Mouse (Mus musculus): Measurements from ENCODE around the gene Apba3. TPM values are rescaled to one million over a fixed set of nuclear protein-coding genes. Genes with fewer than 3 reads are reported as not detected.

Apba3 gene
- polyA plus RNA-seq, 1 experiment from 2014 or later, result 71.4 TPM

DNA sequence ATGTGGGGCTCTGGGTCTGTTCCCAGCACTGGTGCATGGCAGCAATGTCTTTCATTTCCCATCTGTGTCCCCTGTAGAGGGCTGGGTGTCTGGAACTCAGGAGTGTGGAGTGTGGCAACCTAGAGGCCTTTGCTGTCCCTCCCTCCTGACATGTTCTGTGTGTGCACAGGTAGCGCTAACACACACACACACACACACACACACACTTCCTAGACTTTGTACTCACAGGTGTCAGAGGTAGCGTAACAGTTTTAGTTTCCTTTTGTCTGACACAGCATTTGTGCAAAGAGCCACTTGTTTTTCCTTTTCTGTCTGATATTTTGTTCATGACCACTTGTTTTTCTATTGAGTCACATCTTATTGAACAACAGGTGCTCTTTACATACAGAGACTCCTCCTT is 19.0 kb upstream of the Apba3 start:
- ATAC-seq, result no peak
- in situ Hi-C loops (cut with MboI; ENCODE audit: low pct_unique_long_range_greater_than_20kb), result no loop called here
- H3K27me3 ChIP-seq, result peaks cover 4% of the 10 kb centered on the region
- CTCF ChIA-PET, result interaction anchor here (1.1 kb wide), 1 partner anchor 18 kb away, joined by 3 read pairs; no protein-coding TSS in a partner anchor
- no peak for DNase-seq (ENCODE audit: low read depth, low spot score)
- no peak for TF ChIP-seq CTCF (IDR thresholded peaks at IDR 0.05)
- POLR2A ChIA-PET, result no interaction called here

DNA sequence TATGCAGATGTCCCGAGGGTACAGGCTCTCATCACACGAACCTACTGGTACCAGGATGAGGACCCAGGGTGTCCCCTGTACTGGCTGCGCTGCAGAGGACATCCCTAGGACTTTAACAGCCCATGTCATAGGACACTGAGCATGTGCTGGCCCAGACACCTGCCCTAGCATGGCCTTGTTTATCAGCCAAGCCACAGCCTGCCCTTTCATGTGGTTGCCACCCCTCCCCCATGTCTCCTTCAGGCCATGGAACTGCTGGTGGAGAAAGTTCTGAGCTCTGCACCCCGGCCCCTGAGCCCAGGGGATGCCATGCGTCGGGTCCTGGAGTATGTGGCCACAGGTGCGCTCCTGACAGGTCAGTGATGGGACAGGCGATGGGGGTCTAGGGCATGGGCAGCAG is 17.3 kb upstream of the Apba3 start:
- CTCF ChIA-PET, result interaction anchor here (0.9 kb wide), 1 partner anchor 8 kb away, joined by 6 read pairs; no protein-coding TSS in a partner anchor

DNA sequence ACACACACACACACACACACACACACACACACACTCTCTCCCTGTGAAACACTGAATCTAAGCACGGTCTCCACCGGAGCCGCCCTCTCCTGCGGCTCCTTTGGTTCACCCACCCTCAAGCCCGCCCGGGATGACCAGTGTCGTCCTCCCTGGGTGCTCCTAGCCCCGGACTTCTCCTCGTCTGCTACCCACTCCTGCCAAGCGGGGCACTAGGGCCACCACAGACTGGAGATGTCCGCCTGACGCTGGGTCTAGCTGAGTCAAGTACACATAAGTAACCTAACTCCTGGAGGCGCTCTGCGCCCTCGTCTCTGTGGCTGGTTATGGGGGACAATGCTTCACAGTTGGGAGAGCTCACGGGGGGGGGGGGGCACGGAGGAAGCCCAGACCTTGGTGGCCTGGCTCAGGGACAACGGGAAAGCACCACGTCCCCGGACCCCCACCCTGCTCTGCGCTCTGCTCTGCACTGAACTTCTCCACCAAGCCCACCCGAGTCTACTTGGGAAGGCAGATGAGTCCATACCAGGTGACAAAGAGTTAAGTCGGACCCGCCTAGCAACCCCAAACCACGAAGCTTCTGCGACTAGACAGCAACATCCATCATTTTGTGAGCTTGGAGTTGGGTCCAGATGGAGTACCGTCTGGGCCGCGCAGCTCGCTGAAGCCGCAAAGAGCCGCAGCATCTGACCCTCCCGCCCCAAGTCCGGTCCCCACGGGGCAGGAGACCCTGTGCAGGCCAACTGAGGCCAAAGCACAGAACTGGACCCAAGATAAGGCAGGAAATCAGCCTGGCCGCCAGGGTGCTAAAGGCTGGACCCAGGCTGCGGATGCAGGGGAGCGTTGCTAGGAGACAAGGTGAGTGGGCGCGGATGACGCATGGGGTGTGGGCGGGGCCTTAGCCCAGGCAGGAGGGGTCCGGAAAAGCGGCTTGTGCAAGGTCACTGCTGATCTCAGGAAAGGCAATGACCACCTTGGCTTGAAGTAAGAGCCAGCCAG is 14.0 kb upstream of the Apba3 start, which contains the start of gene Matk:
Gene Matk, plus strand, starts transcription at position 512 of the 996 bp plus-strand sequence.
- no peak for ATAC-seq
- in situ Hi-C loops (cut with MboI; ENCODE audit: low pct_unique_long_range_greater_than_20kb), result no loop called here

More for the DNA sequence above, 17.3 kb upstream of the Apba3 start:
- POLR2A ChIA-PET, result no interaction called here
- ATAC-seq (no peak), DNase-seq (ENCODE audit: low read depth, low spot score) (no peak)
- no peak for TF ChIP-seq CTCF (IDR thresholded peaks at IDR 0.05)
- H3K27me3 ChIP-seq, result peaks cover 9% of the 10 kb centered on the region
- in situ Hi-C loops (cut with MboI; ENCODE audit: low pct_unique_long_range_greater_than_20kb), result no loop called here

DNA sequence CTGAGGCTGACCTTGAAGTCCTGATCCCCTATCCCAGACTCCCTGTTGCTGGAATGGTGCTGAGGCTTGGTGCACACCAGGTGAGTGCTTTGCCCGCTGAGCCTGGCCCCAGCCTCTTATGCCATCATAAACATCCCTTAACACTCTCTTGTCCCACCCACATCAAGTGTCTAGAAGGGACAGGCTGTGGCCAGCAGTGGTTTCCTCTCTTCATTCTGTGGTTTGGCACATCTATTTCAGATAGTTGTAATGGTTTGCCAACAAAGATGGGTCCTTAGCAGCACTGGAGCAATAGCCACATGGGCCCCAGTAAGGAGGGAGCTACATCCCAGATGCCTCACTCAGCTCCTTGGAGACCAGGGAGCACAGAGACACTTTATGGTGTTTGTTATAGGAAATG is 11.9 kb upstream of the Apba3 start:
- peaks cover 38% of the 10 kb centered on the region for H3K27me3 ChIP-seq
- no peak for ATAC-seq
- in situ Hi-C loops (cut with MboI; ENCODE audit: low pct_unique_long_range_greater_than_20kb), result no loop called here
- ChIA-PET CTCF (interaction anchor here (3.0 to 3.6 kb wide), 2 partner anchors 11 to 14 kb away, joined by 11 read pairs; no protein-coding TSS in a partner anchor), POLR2A (interaction anchor here (0.9 kb wide), 1 partner anchor 9 kb away, joined by 4 read pairs; no protein-coding TSS in a partner anchor)
- no peak for TF ChIP-seq CTCF (IDR thresholded peaks at IDR 0.05)
- DNase-seq (ENCODE audit: low read depth, low spot score), result no peak

More for the DNA sequence above, 14.0 kb upstream of the Apba3 start, which contains the start of gene Matk:
- POLR2A ChIA-PET, result interaction anchor here (0.6 kb wide), 1 partner anchor 18 kb away, joined by 3 read pairs; no protein-coding TSS in a partner anchor
- CTCF ChIA-PET, result interaction anchor here (1.7 to 3.6 kb wide), 2 partner anchors 12 to 13 kb away, joined by 4 to 11 read pairs; no protein-coding TSS in a partner anchor
- H3K27me3 ChIP-seq, result peaks cover 21% of the 10 kb centered on the region
- no peak for DNase-seq (ENCODE audit: low read depth, low spot score)
- no peak for TF ChIP-seq CTCF (IDR thresholded peaks at IDR 0.05)

DNA sequence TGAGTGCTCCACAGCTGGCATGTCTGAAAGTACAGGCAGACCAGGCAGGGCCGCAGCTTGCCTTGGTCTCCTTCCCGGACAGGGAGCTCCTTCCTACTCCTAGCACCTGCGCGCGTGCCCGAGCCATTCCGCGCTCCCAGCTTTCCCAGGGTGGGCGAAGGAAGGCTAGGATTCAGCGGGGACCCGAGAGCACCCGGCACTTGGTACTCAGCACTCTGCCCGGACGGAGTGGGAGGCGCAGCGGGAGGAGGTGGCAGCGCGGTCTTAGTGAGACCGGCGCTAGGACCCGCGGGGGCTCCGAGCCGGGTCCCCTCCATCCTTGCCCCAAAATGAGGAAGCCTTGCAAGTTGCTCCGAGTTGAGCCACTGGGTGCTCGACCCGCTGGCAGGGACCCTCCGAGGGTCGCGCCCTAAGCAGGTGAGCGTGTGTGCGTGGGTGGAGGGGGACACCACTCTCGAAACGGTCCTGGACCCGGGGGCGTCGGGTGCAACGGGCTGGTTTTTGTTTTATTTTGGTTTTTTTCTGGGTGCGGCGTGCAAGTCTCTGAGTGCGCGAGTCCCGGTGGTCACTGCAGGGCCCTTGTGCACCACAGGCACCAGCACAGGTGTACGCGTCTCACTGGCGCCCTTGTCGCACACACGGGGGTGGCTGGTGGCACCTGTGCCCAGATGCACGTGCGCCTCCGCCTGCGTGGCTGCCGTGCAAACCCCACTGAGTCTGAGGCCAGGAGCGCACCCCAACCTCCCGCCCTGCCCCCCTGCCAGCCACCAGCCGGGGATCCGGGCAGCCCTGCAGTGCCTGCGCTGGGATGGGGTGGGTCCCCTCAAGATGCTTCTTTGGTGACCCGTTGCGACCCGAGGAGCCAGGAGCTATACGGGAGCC is 9.4 kb upstream of the Apba3 start:
- peaks cover 35% of the 10 kb centered on the region for H3K27me3 ChIP-seq
- in situ Hi-C loops (cut with MboI; ENCODE audit: low pct_unique_long_range_greater_than_20kb), result no loop called here
- DNase-seq (ENCODE audit: low read depth, low spot score) (no peak), ATAC-seq (no peak)
- CTCF ChIA-PET, result interaction anchor here (3.0 kb wide), 1 partner anchor 13 kb away, joined by 11 read pairs; no protein-coding TSS in a partner anchor
- TF ChIP-seq CTCF (IDR thresholded peaks at IDR 0.05), result no peak
- POLR2A ChIA-PET, result no interaction called here

DNA sequence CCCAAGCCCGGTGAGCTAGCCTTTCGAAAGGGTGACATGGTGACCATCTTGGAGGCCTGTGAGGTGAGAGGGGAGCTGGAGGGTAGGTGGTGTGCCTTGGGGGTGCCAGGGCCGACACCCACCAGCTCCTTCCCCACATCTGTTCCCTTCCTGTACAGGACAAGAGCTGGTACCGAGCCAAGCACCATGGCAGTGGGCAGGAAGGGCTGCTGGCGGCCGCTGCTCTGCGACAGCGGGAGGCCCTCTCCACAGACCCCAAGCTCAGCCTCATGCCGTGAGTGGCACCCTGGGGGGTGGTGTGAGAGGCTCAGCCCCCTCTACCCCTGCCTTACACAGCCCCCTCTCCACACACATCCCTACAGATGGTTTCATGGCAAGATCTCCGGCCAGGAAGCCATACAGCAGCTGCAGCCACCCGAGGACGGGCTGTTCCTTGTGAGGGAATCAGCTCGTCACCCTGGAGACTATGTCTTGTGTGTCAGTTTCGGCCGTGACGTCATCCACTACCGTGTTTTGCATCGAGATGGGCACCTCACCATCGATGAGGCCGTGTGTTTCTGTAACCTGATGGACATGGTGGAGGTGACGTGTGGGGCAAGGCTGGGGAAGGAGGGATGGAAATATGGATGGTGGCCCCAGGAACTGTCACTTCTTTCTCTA is 7.4 kb upstream of the Apba3 start:
- in situ Hi-C loops (cut with MboI; ENCODE audit: low pct_unique_long_range_greater_than_20kb), result no loop called here
- TF ChIP-seq CTCF (IDR thresholded peaks at IDR 0.05), result no peak
- ChIA-PET POLR2A (interaction anchor here (0.6 kb wide), 1 partner anchor 242 kb away, joined by 3 read pairs; no protein-coding TSS in a partner anchor), CTCF (interaction anchor here (1.2 kb wide), 1 partner anchor 15 kb away, joined by 3 read pairs; no protein-coding TSS in a partner anchor)
- H3K27me3 ChIP-seq, result peaks cover 29% of the 10 kb centered on the region
- ATAC-seq (no peak), DNase-seq (ENCODE audit: low read depth, low spot score) (no peak)

DNA sequence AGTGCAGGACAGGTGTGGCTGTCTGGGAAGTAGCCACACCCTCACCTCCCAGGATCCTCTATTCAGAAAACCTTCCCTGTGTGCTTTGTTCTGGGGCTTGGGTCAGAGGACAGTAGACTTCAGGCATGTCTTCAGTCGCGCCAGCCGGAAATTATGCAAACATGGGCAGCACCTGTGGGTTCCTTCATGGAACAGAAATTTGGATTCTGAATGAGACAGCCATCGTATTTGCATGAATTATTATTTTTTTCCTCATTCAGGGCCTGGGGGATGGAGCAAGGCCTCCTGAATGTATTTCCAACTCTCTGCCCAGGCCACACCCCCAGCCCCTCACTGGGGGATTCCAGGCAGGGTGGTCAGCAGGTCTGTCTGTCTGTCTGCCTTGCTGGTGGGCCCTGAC is 5.7 kb upstream of the Apba3 start:
- POLR2A ChIA-PET, result no interaction called here

DNA sequence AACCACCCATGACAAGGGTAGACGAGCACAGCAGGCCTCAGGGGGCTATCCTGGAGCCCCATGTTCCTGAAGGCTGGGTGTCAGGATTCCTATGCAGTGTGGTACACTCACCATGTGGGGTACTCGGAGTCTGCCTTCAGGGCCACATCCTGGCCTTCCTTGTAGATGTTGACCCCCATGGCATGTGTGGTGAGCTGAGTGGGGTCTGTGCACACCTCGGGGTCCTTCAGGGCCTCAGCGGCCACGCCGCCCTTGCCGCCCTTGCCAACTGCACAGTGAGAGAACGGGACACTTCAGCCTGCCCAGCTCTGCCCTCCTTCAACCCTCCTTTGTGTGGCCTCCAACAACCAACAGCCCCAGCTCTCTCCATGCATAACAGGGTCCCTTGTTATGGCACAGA is 1.2 kb upstream of the Apba3 start:
- ATAC-seq (no peak), DNase-seq (ENCODE audit: low read depth, low spot score) (no peak)
- ChIA-PET POLR2A (interaction anchor here (1.0 kb wide), 1 partner anchor 24 kb away, joined by 3 read pairs; no protein-coding TSS in a partner anchor), CTCF (interaction anchor here (0.7 to 1.4 kb wide), 3 partner anchors 12 to 25 kb away, joined by 3 to 6 read pairs (median 4); no protein-coding TSS in a partner anchor)
- in situ Hi-C loops (cut with MboI; ENCODE audit: low pct_unique_long_range_greater_than_20kb), result no loop called here
- no peaks in the 10 kb centered on the region for H3K27me3 ChIP-seq
- no peak for TF ChIP-seq CTCF (IDR thresholded peaks at IDR 0.05)

More for the DNA sequence above, 5.7 kb upstream of the Apba3 start:
- TF ChIP-seq CTCF (IDR thresholded peaks at IDR 0.05), result no peak
- CTCF ChIA-PET, result no interaction called here
- DNase-seq (ENCODE audit: low read depth, low spot score), result no peak
- ATAC-seq, result no peak
- in situ Hi-C loops (cut with MboI; ENCODE audit: low pct_unique_long_range_greater_than_20kb), result no loop called here
- H3K27me3 ChIP-seq, result peaks cover 29% of the 10 kb centered on the region

DNA sequence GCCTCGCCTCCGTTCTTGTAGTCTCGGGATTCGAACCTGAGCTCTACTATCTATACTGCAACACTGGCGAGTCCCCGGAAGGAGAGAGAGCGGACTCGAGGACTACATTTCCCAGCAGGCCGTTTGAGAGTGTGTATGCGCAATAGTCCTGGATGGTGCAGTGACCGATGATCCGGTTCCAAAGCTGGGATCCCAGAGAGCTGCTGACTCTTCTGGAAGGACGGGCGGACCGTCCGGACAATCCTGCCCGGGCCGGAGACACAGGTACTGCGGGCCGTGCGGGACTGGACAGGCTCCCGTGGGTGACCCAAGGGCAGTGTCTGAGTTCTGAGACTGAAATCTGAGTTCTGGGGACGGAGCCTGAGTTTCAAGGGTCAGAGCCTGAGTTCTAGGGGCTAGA is 1.3 kb downstream of the Apba3 start:
- in situ Hi-C loops (cut with MboI; ENCODE audit: low pct_unique_long_range_greater_than_20kb), result no loop called here
- H3K27me3 ChIP-seq, result no peaks in the 10 kb centered on the region
- ChIA-PET CTCF (interaction anchor here (2.1 kb wide), 1 partner anchor 21 kb away, joined by 6 read pairs; no protein-coding TSS in a partner anchor), POLR2A (interaction anchor here (2.0 kb wide), 1 partner anchor 17 kb away, joined by 8 read pairs; no protein-coding TSS in a partner anchor)
- ATAC-seq, result no peak
- DNase-seq (ENCODE audit: low read depth, low spot score), result peak; percentile 66
- no peak for TF ChIP-seq CTCF (IDR thresholded peaks at IDR 0.05)

All from Patski (cell line).